Mouse (Mus musculus) heart, postnatal 4 days (tissue): Measurements from ENCODE around the gene Mroh8. TPM values are rescaled to one million over a fixed set of nuclear protein-coding genes. Genes with fewer than 3 reads are reported as not detected.
"Not testable (repeated sequence)": the region's sequence is repeated elsewhere in the genome, so short reads cannot be mapped to it uniquely, and the experiment has no call there.

Experiments used
- DNase-seq: peaks from one replicate; pipeline ENCODE4 v3.0.0; 2021
- total RNA-seq, 2 experiments: library from RNA; stranded (reverse); gene quantifications; 2 replicates each; pipeline ENCODE4 v1.2.3; 2021

Gene Mroh8
- total RNA-seq, 2 experiments from 2014 or later = 0.07 to 0.11 TPM

- no peak for DNase-seq
These were observed 9.6 kb upstream of the Mroh8 start for GRCm38 (mm10) chr2:157288996-157289395.

GRCm38 (mm10) chr2:157287542-157287941 lies 8.2 kb upstream of the Mroh8 start:
- DNase-seq = peak; percentile 47

GRCm38 (mm10) chr2:157283321-157283720 lies 4.0 kb upstream of the Mroh8 start:
- DNase-seq = no peak

DNA sequence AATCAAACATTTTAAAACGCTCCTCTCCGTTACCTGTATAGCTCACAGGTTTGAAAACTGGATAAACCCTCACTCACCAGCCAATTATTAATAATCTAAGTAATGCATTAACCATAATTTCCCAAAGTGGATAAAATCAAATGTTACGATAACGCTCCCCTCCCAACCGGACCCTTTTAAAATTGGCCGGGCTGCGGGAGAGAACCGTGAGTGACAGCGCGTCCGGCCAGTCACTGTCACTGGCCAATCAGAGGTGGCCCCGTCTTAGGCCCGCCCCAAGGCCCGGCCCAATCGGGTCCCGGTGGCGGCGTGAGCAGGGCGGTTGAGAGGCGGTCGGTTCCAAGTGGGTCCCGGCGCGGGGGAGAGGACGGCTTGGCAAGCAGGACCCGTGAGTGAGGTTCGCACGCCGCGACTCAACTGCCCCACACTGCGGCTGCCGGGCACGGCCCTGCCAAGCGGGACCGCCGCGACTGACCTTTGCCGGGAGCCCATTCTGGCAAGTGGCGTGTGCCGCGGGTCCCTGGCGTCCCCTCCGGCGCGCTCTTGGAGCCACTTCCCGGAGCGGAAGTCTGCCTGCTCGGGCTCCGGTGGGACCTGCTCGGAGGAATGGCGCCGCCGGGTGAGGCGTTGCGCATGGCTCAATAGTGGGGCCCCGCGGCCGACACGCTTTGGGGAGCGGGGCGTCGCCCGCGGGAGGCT lies 483 bp downstream of the Mroh8 start, which contains the start of gene Rpn2:
Gene Rpn2 (plus strand): TSS at position 301 of the 699 bp plus-strand sequence.
- peak; percentile 98 for DNase-seq

DNA sequence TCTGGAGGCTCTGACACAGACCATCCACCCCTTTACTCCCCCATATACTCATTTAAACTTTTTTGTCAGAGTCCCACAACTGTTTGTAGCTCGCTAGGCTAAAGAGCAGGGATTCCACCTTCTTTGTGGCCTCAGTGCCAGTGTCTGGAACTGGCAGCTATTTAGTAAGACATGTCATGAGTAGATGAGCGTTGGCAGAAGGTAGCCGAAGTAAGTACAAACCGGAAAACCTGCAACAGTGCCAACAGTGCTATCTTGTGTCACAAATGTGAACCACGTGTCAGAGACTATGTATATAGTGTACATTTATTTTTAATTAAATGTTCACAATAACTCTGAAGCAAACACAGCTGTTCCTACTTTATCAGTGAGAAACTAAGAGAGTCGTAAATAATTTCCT lies 15.5 kb downstream of the Mroh8 start:
- DNase-seq = no peak

- DNase-seq = no peak
These were observed 16.2 kb downstream of the Mroh8 start for GRCm38 (mm10) chr2:157263101-157263500.

DNA sequence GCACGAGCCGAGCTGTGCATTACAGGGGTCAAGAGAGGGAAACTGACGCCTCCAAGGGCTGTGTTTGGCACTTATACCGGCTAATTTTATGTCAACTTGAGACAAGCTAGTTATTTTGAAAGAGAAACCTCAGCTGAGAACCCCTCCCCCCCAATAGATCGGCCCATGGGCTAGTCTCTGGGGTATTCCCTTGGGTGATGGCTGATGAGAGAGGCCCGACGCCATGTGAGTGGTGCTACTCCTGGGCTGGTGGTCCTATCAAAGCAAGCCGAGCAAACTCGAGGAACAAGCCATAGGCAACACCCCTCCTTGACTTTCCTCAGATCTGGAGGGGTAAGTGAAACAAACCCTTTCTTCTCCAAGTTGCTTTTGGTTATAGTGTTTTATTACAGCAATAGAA lies 16.8 kb downstream of the Mroh8 start:
- DNase-seq = no peak

DNA sequence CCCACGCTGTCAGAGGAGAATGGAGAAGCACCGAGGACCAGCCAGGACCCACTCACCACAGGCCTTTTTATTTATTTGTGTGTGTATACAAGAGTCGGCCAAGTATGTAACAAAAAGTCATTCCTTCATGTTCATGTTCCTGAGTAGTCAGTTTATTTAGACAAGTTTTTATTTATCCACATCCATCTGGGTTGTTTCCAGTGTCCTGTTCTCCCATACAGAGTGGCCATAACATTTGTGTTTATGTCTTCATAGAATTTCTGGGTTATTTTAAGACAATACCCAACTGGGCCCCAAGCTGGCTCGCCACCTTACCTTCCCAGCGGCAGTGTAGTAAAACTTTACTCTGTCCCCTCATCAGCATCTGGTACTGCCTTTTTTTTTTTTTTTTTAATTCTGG lies 17.4 kb downstream of the Mroh8 start:
- no peak for DNase-seq

DNA sequence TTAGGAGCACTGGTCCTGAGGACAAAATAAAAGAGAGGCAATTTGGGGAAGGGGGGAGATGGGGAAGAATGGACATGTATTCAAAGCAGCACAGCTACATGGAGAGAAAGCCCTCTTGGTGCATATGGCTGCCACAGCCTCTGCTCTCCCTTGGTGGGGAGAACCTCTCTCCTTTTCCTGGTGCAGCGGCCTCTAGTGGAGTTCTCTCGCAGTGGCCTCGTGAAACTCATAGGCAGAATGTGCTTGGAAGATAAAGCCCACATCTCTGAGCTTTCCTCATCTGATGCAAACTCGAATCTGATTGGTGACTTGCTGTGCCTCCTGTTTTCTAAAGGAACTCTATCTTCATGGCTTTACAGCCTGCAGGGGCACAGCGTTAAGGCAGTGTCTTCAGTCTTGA lies 19.6 kb downstream of the Mroh8 start:
- peak; percentile 73 for DNase-seq

GRCm38 (mm10) chr2:157248111-157248510 lies 31.2 kb downstream of the Mroh8 start:
- no peak for DNase-seq

- DNase-seq = no peak
These were observed 33.7 kb downstream of the Mroh8 start for GRCm38 (mm10) chr2:157245603-157246002.

DNA sequence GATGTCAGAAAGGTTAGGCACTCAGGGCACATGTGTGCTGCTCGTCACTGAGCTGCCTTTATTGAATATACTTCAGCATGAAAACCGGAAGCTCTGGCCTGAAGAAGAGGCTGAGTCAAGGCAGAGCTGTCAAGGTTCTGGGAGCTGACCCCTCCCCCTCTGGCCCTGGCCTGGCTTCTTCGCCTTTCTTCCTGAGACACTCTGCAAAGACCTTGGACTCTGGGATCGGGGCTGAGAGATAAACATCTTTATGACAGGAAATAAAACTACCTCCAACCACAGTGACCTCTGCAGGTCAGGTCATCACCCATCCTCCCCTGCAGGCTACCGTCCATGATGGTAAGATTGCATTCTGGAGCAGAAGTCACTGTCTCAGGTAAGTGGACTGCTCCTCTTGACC lies 34.3 kb downstream of the Mroh8 start:
- DNase-seq = no peak

DNA sequence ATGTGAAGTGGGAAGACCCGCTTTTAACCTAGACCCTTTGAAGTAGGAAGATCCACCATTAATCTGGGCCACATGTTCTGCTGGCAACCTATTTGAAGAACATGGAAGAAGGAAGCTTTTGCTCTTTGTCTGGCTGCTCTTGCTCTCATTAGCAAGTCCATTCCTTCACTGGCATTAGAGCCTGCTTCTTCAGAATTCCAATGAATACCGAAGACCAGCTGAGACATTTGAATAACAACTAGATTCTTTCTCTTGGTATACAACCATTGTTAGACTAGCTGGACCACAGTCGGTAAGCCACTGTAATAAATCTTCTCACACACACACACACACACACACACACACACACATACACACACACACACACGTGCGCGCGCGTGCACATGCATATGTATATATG lies 43.4 kb downstream of the Mroh8 start:
- no peak for DNase-seq

- not testable (repeated sequence) for DNase-seq
These were observed 57.4 kb downstream of the Mroh8 start for GRCm38 (mm10) chr2:157221916-157222315.

DNA sequence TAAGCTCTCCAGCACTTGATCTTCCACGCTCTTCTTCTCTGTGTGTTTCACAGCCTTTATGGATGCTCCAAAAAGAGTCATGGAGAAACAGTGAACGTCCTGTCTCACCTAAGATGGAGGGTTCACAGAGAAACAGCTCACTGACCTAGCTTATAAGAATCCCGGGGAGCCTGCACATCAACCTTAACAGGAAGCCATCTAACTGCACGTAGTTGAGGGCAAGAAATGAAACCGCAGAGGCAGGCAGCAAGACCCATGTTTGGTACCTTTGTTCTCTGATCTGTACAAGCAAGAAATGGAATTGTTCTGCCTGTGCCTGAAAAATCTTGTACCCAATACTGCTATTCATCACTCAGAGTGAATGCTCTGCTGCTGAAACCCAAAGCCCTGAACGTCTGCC lies 59.2 kb downstream of the Mroh8 start:
- no peak for DNase-seq

DNA sequence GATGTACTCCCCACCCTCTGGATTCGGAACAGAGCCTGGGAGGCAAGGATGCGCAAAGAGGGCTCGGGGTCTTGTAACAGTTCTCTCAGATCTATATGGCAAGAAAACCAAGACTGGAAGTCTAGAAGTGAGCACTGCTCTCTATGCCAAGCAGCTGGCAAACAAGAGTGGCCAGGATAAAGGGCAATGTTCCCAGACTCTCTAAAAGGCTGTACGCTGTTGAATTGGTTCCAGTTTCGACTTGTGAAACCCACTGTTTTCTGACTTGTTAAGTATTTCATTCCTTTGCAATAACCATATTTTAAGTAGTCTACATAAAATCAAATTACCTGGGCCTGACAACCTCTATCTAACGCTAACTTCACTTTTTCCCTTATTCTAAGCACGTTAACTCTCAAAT lies 67.6 kb downstream of the Mroh8 start:
- DNase-seq = no peak

GRCm38 (mm10) chr2:157204366-157205218 lies 74.8 kb downstream of the Mroh8 start, which contains the start of gene Rbl1:
Rbl1 (minus strand) TSS chr2:157204534.
- peak; percentile 91 for DNase-seq

GRCm38 (mm10) chr2:157203459-157204365 lies 75.6 kb downstream of the Mroh8 start:
- DNase-seq = peak; percentile 38

DNA sequence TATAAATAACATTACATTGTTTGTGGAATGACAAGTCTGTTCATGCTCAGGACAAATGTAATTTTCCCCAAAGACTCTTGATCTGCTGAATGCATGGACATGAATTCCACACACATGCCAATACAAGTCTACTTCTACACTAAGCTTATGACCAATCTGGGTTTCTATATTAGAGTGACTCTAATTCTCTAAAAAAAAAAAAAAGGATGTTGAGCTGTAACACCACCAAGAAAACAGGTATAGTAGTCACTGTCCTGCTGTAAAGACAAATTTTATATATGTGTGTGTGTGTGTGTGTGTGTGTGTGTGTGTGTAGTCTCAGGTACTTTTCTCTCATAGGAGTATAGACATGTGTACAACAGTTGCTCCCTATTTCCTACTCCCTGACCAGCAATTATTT lies 76.3 kb downstream of the Mroh8 start:
- DNase-seq = no peak

DNA sequence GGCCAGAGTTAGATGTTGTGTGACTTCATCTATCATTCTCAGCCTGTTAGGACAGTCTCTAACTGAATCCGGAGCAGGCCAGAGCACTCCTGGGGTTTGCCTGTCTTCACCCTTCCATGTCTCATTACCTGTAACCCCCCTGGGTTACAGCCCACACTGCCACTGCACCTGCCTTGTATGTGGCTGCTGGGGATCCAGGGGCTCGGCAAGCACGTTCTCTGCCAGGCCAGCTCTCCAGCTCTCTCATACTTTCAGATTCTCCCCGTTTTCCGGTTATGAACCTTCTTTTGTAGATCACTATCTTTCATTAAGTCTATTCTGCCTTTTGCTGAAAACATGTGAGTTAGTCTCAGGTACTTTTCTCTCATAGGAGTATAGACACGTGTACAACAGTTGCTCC lies 77.0 kb downstream of the Mroh8 start:
- no peak for DNase-seq

DNA sequence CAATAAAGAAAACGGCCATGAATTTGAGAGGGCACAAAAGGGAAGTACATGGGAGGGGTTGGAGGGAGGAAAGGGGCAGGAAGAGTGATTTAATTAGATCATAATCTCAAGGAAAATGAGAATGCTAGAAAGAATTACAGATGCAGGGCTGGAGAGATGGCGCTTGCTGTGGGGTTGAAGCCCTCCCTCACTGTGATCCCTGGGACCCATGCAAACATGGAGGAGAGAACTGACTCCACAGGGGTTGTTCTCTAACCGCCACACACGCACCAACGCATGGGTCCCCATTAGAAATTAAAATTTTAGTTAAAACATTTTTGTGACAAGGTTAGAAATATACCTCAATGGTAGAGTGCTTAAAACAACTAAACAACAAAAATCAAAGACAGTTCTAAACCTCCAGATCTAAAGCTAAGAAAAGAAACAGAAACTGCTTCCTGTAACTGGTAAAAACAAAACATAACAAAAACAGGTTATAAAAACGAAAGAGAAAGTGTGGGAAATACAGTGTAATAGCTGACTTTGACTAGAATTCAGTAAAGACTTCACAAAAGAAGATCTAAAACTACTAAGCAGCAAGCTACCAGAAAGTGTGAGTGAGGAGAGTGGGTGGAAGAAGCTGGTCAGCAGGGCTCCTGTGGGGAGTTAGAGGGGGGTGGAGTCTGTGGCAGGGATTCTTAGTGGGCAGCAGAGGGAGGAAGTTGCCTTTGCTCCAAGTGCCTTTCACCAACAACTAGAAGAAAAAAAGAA lies 78.1 kb downstream of the Mroh8 start:
- DNase-seq = peak; percentile 17

DNA sequence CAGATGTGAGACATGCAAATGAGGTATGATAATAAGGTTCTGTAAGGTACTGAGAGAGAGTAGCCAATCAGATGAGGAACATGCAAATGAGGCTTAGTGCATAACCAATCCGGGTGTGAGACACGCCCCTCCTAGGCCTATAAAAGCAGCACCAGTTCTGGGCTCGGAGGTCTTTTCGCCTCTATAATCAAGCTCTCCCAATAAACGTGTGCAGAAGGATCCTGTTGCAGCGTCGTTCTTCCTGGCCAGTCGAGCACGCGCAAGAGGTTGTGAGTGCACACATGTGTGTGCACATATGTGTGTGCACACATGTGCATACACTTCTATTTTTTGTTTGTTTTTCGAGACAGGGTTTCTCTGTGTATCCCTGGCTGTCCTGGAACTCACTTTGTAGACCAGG lies 80.9 kb downstream of the Mroh8 start:
- DNase-seq = not testable (repeated sequence)
